Mouse (Mus musculus): Measurements from ENCODE around the gene Oxa1l.

DNA sequence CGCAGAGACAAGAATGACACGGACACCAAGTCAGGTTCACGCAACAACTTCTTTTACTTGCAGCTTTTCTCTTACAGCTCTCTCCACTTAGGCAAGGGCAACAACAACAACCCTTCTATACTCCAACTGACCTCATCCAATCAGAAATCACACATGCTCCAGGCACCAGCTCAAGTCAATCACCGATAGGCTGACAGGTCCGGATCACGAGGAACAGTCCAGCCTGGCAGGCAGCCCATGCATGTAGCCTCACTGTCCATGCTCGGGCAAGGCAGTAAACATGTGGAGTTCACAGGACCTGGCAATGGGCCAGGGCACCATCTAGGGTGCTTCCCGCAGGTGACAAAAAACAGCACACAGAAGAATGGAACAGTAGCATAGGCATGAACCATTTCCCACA is 8.3 kb upstream of the Oxa1l start:
- TF ChIP-seq CTCF (IDR thresholded peaks at IDR 0.05; ENCODE audit: extremely low read depth, insufficient read depth, low read length) (no peak), POLR2A (IDR thresholded peaks at IDR 0.05; ENCODE audit: extremely low read depth, insufficient read depth, low read length) (no peak)

Measured in cortical plate, adult 2 months (tissue).